Mouse (Mus musculus) testis, adult 2 months (tissue): Measurements from ENCODE around the gene Cyp2u1.

Experiments used
- CTCF ChIP-seq: fragments of 200-500 bp; IDR thresholded peaks from 2 replicates; pipeline ENCODE4 v1.5.1; 2012; ENCODE audit warnings: low read depth, mild to moderate bottlenecking, inconsistent platforms, low read length, moderate library complexity; ENCODE audit not compliant: control insufficient read depth, insufficient read depth, insufficient replicate concordance
- POLR2A ChIP-seq: fragments of 200-500 bp; IDR thresholded peaks from 2 replicates; pipeline ENCODE4 v1.6.1; 2012; ENCODE audit warnings: low read depth, mild to moderate bottlenecking, inconsistent platforms, low read length, moderate library complexity; ENCODE audit not compliant: control insufficient read depth

GRCm38 (mm10) chr3:131347831-131348578, 45.0 kb upstream of the Cyp2u1 start:
- TF ChIP-seq POLR2A (no peak), CTCF (peak; percentile 79; the same call in 1 of the 2 replicates)
